Mouse (Mus musculus) myocyte (in vitro differentiated cells): Measurements from ENCODE around the gene Snx33.

Experiments
- CEBPB ChIP-seq: IDR thresholded peaks from 2 replicates; pipeline ENCODE4 v1.6.1; 2011; ENCODE audit warnings: mild to moderate bottlenecking, moderate library complexity; ENCODE audit not compliant: poor library complexity, insufficient read depth, severe bottlenecking
- E2F4 ChIP-seq: IDR thresholded peaks from one replicate; pipeline ENCODE4 v1.6.1; 2011; ENCODE audit warnings: mild to moderate bottlenecking, control low read depth, moderate library complexity; ENCODE audit not compliant: insufficient read depth
- MAX ChIP-seq: IDR thresholded peaks from one replicate; pipeline ENCODE4 v1.6.1; 2011; ENCODE audit warnings: low read depth, mild to moderate bottlenecking, control low read depth
- POLR2A ChIP-seq: IDR thresholded peaks from one replicate; pipeline ENCODE4 v1.6.1; 2011; ENCODE audit warnings: low read depth, mild to moderate bottlenecking, control low read depth, moderate library complexity; ENCODE audit not compliant: insufficient read length
- POLR2AphosphoS2 ChIP-seq: IDR thresholded peaks from one replicate; pipeline ENCODE4 v1.6.1; 2011; ENCODE audit warnings: low read depth, control low read depth; ENCODE audit not compliant: insufficient read length
- REST ChIP-seq: IDR thresholded peaks from one replicate; pipeline ENCODE4 v1.6.1; 2011; ENCODE audit warnings: mild to moderate bottlenecking, control low read depth, moderate library complexity; ENCODE audit not compliant: insufficient read depth, insufficient read length
- TCF3 ChIP-seq: IDR thresholded peaks from one replicate; pipeline ENCODE4 v1.6.1; 2011; ENCODE audit warnings: low read depth, control low read depth; ENCODE audit not compliant: insufficient read length

GRCm38 (mm10) chr9:56869552-56869951, 58.6 kb downstream of the Snx33 start:
- TF ChIP-seq POLR2A: no peak
- TF ChIP-seq TCF3: no peak
- TF ChIP-seq POLR2AphosphoS2: peak; percentile 35
- no peak for TF ChIP-seq REST
- no peak for TF ChIP-seq E2F4
- TF ChIP-seq CEBPB: no peak
- TF ChIP-seq MAX: no peak
